Mouse (Mus musculus) heart, embryonic 10.5 days (tissue): ENCODE results near the gene 1110017D15Rik. TPM values are rescaled to one million over a fixed set of nuclear protein-coding genes. Genes with fewer than 3 reads are reported as not detected.

Experiments used
- DNase-seq: peaks from one replicate; pipeline ENCODE4 v3.0.0-alpha.2; 2017; ENCODE audit warnings: low spot score
- H3K27ac ChIP-seq: fragments of 300-500 bp; sonication (generic); 2 replicates; pipeline ENCODE4 v1.5.1; 2016; ENCODE audit warnings: mild to moderate bottlenecking
- H3K27me3 ChIP-seq: fragments of 300-500 bp; sonication (generic); 2 replicates; pipeline ENCODE4 v1.6.1; 2016; ENCODE audit warnings: mild to moderate bottlenecking; ENCODE audit not compliant: poor library complexity, insufficient read depth, severe bottlenecking
- H3K36me3 ChIP-seq: fragments of 300-500 bp; sonication (generic); 2 replicates; pipeline ENCODE4 v1.6.1; 2016; ENCODE audit warnings: mild to moderate bottlenecking, moderate library complexity
- H3K4me1 ChIP-seq: fragments of 300-500 bp; sonication (generic); 2 replicates; pipeline ENCODE4 v1.6.1; 2016; ENCODE audit warnings: mild to moderate bottlenecking
- H3K4me3 ChIP-seq: fragments of 300-500 bp; sonication (generic); 2 replicates; pipeline ENCODE4 v1.5.1; 2016; ENCODE audit warnings: mild to moderate bottlenecking, moderate library complexity
- H3K9me3 ChIP-seq: fragments of 300-500 bp; sonication (generic); 2 replicates; pipeline ENCODE4 v1.6.1; 2016; ENCODE audit warnings: mild to moderate bottlenecking, moderate library complexity
- WGBS: fragments of 180-500 bp; shearing (Covaris S2); methylation state at CpG from one replicate; pipeline ENCODE4 v1.1.7; 2016; 5-methylcytosine and 5-hydroxymethylcytosine counted together
- polyA plus RNA-seq: library from polyadenylated mRNA; unstranded; fragments of >200 nt; fragmentation: Nextera tagmentation; extraction: Ambion mirVana; gene quantifications from 2 replicates; pipeline ENCODE4 v1.2.1, GENCODE M21; 2016

1110017D15Rik gene
- polyA plus RNA-seq, 1 experiment from 2014 or later: 1.0 TPM

DNA sequence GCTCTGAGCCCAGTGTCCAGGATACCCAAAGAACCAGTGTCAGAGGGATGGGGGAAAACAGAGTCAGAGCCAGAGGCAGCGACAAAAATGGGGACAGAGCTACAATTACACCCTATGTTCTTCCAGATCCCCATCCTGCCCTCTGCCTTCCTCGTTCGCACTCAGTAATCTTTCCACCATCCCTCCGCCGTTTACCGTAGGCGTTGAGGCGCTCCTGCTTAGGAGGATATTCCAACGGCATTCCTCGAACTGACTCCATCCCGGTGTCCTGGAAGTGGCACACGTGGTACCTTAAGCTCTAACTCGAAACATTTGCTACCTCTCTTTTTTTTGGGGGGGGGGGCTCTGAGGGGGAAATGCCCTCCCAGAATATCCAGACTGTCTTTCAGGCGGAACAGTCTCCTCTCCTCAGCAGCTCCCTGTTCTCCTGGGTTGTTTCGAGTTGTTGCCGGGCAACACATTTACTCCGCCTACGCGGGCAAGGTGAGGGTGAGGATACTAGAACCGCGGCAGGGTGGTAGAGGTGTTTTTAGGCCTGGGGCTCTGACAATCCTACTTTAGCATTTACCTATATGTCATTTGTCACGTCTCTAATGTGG, 9.7 kb downstream of the 1110017D15Rik start:
- Histone ChIP-seq H3K4me1 (peaks cover 30% of the 10 kb centered on the region), H3K9me3 (no peaks in the 10 kb centered on the region), H3K4me3 (peak overlapping the region; percentile 69), H3K27me3 (peaks cover 59% of the 10 kb centered on the region), H3K36me3 (no peaks in the 10 kb centered on the region), H3K27ac (peak overlapping the region; percentile 74)
- 2% methylated on average over 22 of the region's 22 CpGs for WGBS
- no peak for DNase-seq

DNA sequence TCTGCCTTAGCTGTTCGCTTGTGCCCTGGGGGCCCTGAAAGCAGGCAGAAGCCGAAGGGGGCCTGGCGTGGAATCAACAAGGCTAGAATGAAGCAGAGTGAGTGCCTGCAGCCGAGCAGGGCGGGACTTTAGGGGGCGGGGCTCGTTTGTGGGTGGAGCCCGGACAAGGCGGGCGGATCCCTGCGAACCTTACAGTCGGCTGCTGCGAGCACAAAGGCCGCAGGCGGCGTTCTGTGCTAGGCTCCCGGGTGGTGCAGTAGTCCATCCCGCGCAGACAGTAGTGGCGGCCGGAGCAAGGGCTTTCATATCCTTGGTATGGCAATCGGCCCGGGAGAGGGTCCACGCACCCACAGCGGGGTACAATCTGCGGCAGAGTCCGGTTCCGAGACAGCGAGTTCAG, 10.2 kb downstream of the 1110017D15Rik start:
- peak overlapping the region; percentile 69 for H3K4me3 ChIP-seq
- peak; percentile 95 for DNase-seq
- no peaks in the 10 kb centered on the region for H3K9me3 ChIP-seq
- WGBS: under 1% methylated on average over 28 of the region's 29 CpGs
- H3K4me1 ChIP-seq: peaks cover 35% of the 10 kb centered on the region
- no peaks in the 10 kb centered on the region for H3K36me3 ChIP-seq
- peak overlapping the region; percentile 74 for H3K27ac ChIP-seq
- peaks cover 60% of the 10 kb centered on the region for H3K27me3 ChIP-seq

DNA sequence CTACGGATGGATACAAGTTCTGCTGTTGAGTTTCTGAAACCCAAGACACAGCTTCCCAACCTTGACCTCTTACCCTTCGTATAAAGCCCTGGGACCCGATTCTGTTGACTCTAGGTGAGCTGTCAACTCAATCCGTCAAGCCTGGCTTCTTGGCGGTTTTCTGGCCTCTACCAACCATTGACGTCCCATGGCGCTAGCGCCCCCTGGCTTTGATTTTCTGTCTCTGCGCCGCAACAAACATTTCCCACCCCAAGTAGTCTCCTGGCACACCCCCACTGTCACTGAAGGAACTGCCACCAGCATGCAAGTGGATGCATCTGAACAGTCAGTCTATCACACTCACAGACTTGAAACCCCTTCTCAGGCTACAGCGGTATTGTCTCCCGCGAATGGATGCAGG, 11.0 kb downstream of the 1110017D15Rik start:
- H3K4me3 ChIP-seq: peak overlapping the region; percentile 69
- WGBS: 8% methylated on average over 13 of the region's 13 CpGs
- peaks cover 60% of the 10 kb centered on the region for H3K27me3 ChIP-seq
- H3K9me3 ChIP-seq: no peaks in the 10 kb centered on the region
- peak; percentile 86 for DNase-seq
- no peak overlapping the region for H3K27ac ChIP-seq
- H3K4me1 ChIP-seq: peaks cover 35% of the 10 kb centered on the region
- no peaks in the 10 kb centered on the region for H3K36me3 ChIP-seq

DNA sequence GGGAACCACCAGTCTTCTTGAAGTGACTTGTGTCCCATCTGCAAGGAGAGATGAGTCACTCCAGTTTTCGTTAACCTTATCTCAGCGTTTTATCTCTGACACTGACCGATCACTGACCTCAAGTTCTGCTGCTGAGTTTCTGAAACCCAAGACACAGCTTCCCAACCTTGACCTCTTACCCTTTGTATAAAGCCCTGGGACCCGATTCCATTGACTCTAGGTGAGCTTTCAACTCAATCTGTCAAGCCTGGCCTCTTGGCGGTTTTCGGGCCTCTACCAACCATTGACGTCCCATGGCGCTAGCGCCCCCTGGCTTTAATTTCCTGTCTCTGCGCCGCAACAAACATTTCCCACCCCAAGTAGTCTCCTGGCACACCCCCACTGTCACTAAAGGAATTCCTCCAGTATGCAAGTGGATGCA, 12.0 kb downstream of the 1110017D15Rik start:
- H3K9me3 ChIP-seq: no peaks in the 10 kb centered on the region
- H3K4me1 ChIP-seq: peaks cover 35% of the 10 kb centered on the region
- 46% methylated on average over 11 of the region's 11 CpGs for WGBS
- no peaks in the 10 kb centered on the region for H3K36me3 ChIP-seq
- H3K4me3 ChIP-seq: no peak overlapping the region
- H3K27me3 ChIP-seq: peaks cover 63% of the 10 kb centered on the region
- DNase-seq: no peak
- H3K27ac ChIP-seq: no peak overlapping the region

DNA sequence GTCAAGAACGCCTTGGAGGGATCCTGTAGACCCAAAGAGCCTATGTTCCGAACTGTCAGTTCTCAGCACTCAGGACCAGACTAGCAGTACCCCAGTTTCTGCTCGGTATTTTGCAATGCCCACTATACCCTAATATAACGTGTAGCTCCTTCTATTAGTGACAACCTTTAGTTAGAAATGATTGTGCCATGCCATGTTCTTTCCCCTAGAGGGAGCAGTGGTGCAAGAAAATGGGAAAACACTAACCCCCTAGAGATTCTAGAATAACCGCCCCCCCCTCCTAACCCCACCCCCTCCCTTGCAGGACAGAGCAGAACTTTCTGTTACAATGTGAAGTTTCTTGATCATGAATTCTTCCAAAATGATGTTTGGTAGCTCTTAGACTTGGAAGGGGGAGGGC, 12.8 kb downstream of the 1110017D15Rik start:
- 68% methylated on average over 5 of the region's 5 CpGs for WGBS
- H3K27me3 ChIP-seq: peaks cover 64% of the 10 kb centered on the region
- peaks cover 35% of the 10 kb centered on the region for H3K4me1 ChIP-seq
- no peak overlapping the region for H3K4me3 ChIP-seq
- DNase-seq: no peak
- H3K9me3 ChIP-seq: no peaks in the 10 kb centered on the region
- H3K36me3 ChIP-seq: no peaks in the 10 kb centered on the region
- no peak overlapping the region for H3K27ac ChIP-seq

DNA sequence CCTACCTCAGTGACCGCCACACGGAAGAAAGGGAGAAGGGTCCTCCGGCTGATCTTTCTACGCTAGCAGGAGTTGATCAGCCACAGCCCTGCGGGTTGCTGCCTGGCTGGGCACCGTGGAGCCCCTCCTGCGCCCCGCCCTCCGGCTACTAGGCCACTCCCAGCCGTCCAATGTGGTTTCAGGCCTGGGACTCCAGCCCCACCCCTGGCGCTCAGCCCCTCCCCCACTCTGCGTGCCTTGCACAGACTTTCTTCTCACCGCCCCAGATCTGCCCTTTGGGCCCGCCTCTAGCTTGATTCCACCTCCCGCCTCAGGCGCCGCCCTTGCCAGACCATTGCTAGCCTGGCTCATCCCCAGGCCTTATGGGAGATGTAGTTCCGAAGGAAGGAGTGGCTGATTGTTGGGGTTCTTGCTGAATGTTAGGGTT, 14.1 kb downstream of the 1110017D15Rik start, which contains the start of gene AI464131:
Gene AI464131, minus strand, starts transcription at position 91 of the 427 bp plus-strand sequence.
- Histone ChIP-seq H3K27ac (peak within 1 kb of the TSS; percentile 67), H3K36me3 (no peaks in the 10 kb centered on the region), H3K4me1 (peaks cover 47% of the 10 kb centered on the region), H3K4me3 (peak within 1 kb of the TSS; percentile 58), H3K9me3 (no peaks in the 10 kb centered on the region), H3K27me3 (peaks cover 64% of the 10 kb centered on the region)
- 1% methylated on average over 18 of the region's 18 CpGs for WGBS
- peak; percentile 99 for DNase-seq

DNA sequence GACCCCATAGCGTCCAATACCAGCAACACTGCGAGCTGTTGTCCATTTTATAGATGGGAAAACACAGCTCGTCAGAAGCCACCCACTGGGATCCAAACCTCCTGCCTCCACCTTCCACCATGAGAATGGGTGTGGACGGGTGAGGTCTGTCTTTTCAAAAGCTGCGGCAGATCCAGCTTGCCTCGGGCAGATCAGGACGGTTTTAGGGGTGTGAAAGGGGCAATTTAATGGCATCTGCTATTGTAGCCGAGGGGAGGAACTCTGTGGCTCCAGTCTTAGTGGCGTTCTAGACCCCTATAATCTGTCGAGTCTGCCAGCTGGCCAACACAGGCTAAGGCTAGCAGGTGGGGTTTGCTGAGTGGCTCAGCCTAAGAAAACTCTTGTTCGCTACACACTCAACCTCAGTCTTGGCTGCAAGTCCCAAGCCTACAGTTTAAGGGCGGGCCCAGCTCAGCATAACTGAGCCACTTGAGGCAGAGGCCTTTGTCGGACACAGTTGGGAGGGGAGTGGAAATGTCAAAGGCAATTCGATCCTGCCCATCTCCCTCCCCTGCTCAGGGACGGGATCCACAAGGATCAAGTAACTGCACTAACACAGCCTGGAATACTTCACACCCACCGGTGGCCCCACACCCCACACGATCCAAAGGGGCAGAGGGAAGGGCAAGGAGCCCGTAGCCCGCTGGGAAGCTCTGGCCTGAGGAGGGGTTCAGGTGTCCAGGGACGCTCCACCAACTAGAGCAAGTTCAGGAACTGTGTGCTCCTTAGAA, 14.8 kb downstream of the 1110017D15Rik start:
- H3K4me3 ChIP-seq: peak overlapping the region; percentile 58
- H3K9me3 ChIP-seq: no peaks in the 10 kb centered on the region
- H3K4me1 ChIP-seq: peaks cover 47% of the 10 kb centered on the region
- 17% methylated on average over 20 of the region's 20 CpGs for WGBS
- peak overlapping the region; percentile 67 for H3K27ac ChIP-seq
- peaks cover 65% of the 10 kb centered on the region for H3K27me3 ChIP-seq
- DNase-seq: no peak
- no peaks in the 10 kb centered on the region for H3K36me3 ChIP-seq

DNA sequence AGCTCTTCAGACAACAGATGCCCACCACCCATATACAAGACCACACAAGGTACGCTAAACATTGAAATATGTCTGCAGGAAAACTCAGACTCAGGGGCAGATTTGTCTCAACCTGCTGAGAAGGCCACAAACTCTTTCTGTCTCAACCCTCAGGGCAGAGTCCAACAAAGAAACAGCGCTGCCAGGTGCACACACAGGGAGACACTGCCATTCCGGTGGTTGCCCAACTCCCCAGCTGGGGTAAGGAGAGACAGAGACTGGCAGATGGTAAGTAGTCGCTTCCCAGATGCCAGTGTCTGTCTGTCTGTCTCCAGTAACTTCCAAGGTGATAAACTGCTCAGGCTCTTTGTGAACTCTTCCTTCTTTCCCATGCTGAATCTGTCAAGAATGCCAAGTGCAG, 16.3 kb downstream of the 1110017D15Rik start:
- Histone ChIP-seq H3K4me1 (peaks cover 36% of the 10 kb centered on the region), H3K36me3 (no peaks in the 10 kb centered on the region), H3K4me3 (no peak overlapping the region), H3K27me3 (peaks cover 81% of the 10 kb centered on the region), H3K9me3 (no peaks in the 10 kb centered on the region), H3K27ac (no peak overlapping the region)
- WGBS: 68% methylated on average over 4 of the region's 4 CpGs
- no peak for DNase-seq

DNA sequence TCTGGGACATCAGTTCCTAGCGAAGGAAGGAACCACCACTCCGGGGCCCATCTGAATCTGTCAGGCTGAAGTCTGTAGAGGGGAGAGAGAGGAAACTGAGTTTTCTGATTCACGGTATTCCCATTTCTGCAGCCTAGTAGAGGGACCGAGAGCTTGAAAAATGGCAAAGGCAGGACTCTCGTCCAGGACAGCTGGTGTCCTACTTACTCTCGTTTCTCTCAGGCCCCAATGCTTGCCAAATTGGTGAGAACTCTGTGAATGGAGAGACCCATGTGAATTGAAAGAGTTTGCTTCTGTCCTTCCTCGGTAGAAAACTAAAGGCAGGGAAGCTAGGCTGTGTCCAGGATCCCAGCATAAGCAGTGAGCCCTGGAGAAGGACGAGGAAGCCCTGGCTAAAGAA, 17.5 kb downstream of the 1110017D15Rik start:
- H3K27me3 ChIP-seq: peaks cover 83% of the 10 kb centered on the region
- H3K27ac ChIP-seq: no peak overlapping the region
- DNase-seq: no peak
- WGBS: 55% methylated on average over 8 of the region's 8 CpGs
- H3K9me3 ChIP-seq: no peaks in the 10 kb centered on the region
- H3K4me3 ChIP-seq: no peak overlapping the region
- H3K4me1 ChIP-seq: peaks cover 36% of the 10 kb centered on the region
- no peaks in the 10 kb centered on the region for H3K36me3 ChIP-seq

DNA sequence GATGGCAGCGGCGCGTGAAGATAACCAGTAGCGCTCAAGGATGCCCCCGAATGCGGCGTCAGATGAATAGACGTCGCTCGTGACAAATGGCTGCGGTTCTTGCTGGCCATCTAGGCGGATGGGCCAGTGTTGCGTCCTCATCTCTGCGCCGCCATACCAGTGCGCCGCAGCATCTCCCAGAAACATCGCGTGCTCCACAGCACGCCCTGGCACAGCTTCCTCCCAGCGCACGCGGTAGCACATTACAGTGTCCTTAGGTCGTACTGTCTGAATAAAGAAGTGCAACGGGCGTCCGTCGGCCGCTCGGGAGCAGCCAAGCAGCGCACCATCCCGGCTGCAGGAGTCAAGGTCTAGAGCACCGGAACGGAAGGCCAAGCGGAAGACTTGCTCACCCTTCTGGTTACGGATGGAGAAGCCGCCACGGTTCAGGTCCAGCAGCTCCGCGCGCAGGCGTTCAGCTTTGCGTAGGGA, 18.2 kb downstream of the 1110017D15Rik start:
- WGBS: 2% methylated on average over 43 of the region's 43 CpGs
- DNase-seq: no peak
- Histone ChIP-seq H3K27me3 (peaks cover 87% of the 10 kb centered on the region), H3K4me3 (peak overlapping the region; percentile 56), H3K36me3 (no peaks in the 10 kb centered on the region), H3K4me1 (peaks cover 36% of the 10 kb centered on the region), H3K9me3 (no peaks in the 10 kb centered on the region), H3K27ac (no peak overlapping the region)

DNA sequence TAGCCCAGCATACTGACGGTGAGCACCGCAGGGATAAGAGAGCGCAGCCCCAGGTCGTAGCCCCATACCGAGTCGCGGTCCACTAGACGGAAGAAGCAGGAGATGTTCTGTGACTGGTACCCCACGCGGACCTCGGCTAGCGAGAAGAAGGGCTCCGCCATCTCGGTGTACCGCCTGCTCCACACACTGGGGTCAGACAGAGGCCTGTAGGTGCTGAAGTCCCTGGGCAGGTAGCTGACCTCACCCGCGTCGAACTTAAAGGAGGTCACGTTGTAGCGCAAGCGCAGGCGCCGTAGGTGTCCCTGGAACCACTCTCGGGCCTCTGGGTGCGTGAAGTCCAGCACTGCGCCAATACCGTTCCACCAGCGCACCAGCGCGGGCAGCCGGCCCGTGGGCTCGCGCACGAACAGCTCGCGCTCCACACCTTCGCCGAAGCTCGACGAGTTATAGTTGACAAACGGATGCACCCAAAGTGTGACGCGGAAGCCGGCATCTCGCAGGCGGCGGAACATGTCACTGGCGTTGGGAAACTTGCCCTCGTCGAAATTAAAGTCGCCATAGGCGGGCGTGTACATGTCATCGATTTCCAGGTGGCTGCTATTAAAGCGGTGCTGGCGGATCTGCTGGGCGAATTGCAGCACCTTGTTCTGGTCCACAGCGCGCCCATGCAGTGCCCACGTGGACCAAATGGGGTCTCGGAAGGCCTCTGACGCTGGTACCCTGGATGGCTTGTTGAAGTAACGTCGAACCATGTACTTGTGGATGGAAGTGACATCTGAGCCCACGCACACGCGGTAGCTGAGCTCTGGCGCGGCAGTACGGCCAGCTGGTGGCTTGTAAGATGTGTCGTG, 18.9 kb downstream of the 1110017D15Rik start:
- H3K4me1 ChIP-seq: peaks cover 35% of the 10 kb centered on the region
- no peaks in the 10 kb centered on the region for H3K36me3 ChIP-seq
- H3K27me3 ChIP-seq: peaks cover 94% of the 10 kb centered on the region
- no peak for DNase-seq
- 0 out of 2 replicates have a peak overlapping the region, but pooled peaks have one; percentile 52 for H3K27ac ChIP-seq
- 7% methylated on average over 72 of the region's 72 CpGs for WGBS
- peak overlapping the region; percentile 56 for H3K4me3 ChIP-seq
- H3K9me3 ChIP-seq: no peaks in the 10 kb centered on the region

DNA sequence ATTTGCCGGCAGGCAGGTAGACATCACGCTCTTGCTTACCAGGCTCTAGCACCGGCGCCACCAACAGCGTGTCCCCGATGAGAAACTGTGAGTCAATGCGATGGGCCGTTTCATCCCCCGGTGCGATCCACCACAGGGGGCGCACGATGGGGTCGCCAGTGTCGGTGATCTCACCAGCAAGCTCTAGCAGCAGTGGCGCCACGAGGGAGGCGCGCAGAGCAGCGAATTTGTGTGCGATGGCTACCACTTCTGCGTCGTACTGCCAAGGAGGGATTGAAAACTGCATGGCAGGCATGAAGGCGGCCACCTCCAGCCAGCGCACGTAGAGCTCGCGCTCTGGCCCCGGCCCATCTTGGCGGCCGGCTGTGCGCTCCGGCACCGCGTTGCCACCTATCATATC, 19.6 kb downstream of the 1110017D15Rik start:
- Histone ChIP-seq H3K27me3 (peaks cover 94% of the 10 kb centered on the region), H3K9me3 (no peaks in the 10 kb centered on the region), H3K36me3 (no peaks in the 10 kb centered on the region), H3K4me3 (peak overlapping the region; percentile 56), H3K27ac (0 out of 2 replicates have a peak overlapping the region, but pooled peaks have one; percentile 52), H3K4me1 (peaks cover 29% of the 10 kb centered on the region)
- WGBS: 1% methylated on average over 34 of the region's 34 CpGs
- no peak for DNase-seq
